Mouse (Mus musculus): ENCODE measurements around the gene Olfr944. TPM values are rescaled to one million over a fixed set of nuclear protein-coding genes. Genes with fewer than 3 reads are reported as not detected.

Olfr944 gene
- not detected for total RNA-seq (2021)
- long read RNA-seq, experiment 1, result 0 reads
- long read RNA-seq, experiment 2, result 0 reads

- no peak for DNase-seq (ENCODE audit: low spot score in 2 of 2)
Observed at GRCm38 (mm10) chr9:39201620-39202019, at the start of gene Olfr944. TSS of gene Olfr944 (plus strand) at chr9:39201920.

- DNase-seq (ENCODE audit: low spot score in 2 of 2), result no peak
Observed at GRCm38 (mm10) chr9:39152401-39152800, 49.3 kb upstream of the Olfr944 start.

GRCm38 (mm10) chr9:39166004-39166403 is 35.7 kb upstream of the Olfr944 start, which contains the start of gene Olfr943:
TSS of gene Olfr943 (plus strand) at chr9:39166304.
- no peak for DNase-seq (ENCODE audit: low spot score in 2 of 2)

- no peak for DNase-seq (ENCODE audit: low spot score in 2 of 2)
Observed at GRCm38 (mm10) chr9:39249894-39250293, 48.2 kb downstream of the Olfr944 start, which contains the start of gene Olfr1537. TSS of gene Olfr1537 (minus strand) at chr9:39249994.

Other genes starting within 250 kb of the Olfr944 start
- gene Olfr933, start 229.6 kb upstream of the Olfr944 start, total RNA-seq (2021), result not detected
- gene Olfr934, start 213.6 kb upstream of the Olfr944 start, total RNA-seq (2021), result not detected
- not detected for gene Olfr935, start 202.2 kb upstream of the Olfr944 start, total RNA-seq (2021)
- not detected for gene Olfr146, start 178.5 kb upstream of the Olfr944 start, total RNA-seq (2021)
- not detected for gene Olfr937, start 137.0 kb upstream of the Olfr944 start, total RNA-seq (2021)
- not detected for gene Olfr938, start 123.0 kb upstream of the Olfr944 start, total RNA-seq (2021)
- gene Olfr27, start 73.8 kb upstream of the Olfr944 start, total RNA-seq (2021), result not detected
- gene Olfr943, start 35.6 kb upstream of the Olfr944 start, total RNA-seq (2021), result not detected
- gene Olfr1537, start 48.1 kb downstream of the Olfr944 start, total RNA-seq (2021), result not detected
- gene Olfr945, start 74.9 kb downstream of the Olfr944 start, total RNA-seq (2021), result not detected
- gene Olfr948, start 124.1 kb downstream of the Olfr944 start, total RNA-seq (2021), result not detected
- not detected for gene Olfr951, start 185.5 kb downstream of the Olfr944 start, total RNA-seq (2021)
- gene Olfr952, start 225.2 kb downstream of the Olfr944 start, total RNA-seq (2021), result not detected

Measured in left cerebral cortex, adult 18-20 months (tissue).